Mouse (Mus musculus): ENCODE results near the gene Slc27a2. TPM values are rescaled to one million over a fixed set of nuclear protein-coding genes. Genes with fewer than 3 reads are reported as not detected.

The Slc27a2 gene
- polyA plus RNA-seq, 1 experiment, result 2.4 TPM

DNA sequence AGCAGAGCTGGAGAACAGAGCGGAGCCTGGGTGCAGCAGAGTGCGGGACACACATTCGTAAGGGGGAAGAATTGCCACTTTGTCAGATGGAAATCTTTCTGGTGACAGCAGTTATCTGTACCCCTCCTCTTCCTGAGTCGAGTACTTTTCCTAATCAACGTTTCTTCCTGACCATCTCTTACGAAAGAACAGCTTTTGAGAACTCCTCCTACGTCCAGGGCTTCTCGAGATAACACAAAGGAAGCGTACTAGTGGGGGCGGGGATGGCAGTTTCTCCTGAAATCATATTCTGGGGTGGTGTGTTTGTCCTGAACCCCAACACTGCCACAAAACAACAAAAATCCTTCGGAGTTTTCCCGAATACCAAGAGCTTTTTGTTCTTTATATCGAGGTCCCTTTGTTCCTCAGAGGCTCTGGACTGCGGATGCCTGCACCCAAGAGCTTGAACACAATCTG, 67.1 kb downstream of the Slc27a2 start, which contains the start of gene Hdc:
TSS of gene Hdc (minus strand) at position 51 of the 456 bp plus-strand sequence.
- no peak for TF ChIP-seq POLR2A (IDR thresholded peaks at IDR 0.05; ENCODE audit: borderline replicate concordance, extremely low read depth, low read depth, low read length)
- no peak for TF ChIP-seq CTCF (IDR thresholded peaks at IDR 0.05; ENCODE audit: insufficient read depth, low read length)
- WGBS, result 45% methylated on average over 14 of the region's 14 CpGs
- peak within 1 kb of the TSS; percentile 28 for H3K4me3 ChIP-seq (replicated peaks; ENCODE audit: extremely low read depth, low read depth, low read length)
- H3K4me1 ChIP-seq (ENCODE audit: control insufficient read depth, insufficient read depth, low read length), result peaks cover 10% of the 10 kb centered on the region
- no peak for DNase-seq

DNA sequence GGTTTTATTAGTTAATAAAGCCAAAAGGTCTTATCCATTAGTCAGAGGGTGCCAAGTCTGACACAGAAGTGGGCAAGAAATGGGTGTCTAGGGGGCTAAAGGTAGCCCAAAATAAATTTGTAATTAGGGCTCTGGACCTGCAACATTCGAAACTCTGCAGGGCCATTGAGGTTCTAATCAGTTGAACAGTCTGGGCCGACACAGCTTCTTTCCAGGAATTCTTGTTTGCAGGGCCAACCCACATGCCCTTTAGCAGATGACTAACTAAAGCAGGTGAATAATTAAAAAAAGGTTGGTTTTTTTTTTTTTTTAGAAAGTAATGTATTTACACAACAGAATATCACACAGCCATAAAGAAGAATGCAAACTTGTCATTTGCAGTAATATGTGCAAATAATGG, 70.2 kb downstream of the Slc27a2 start:
- peaks cover 10% of the 10 kb centered on the region for H3K4me1 ChIP-seq (ENCODE audit: control insufficient read depth, insufficient read depth, low read length)
- no peak for DNase-seq
- no peak overlapping the region for H3K4me3 ChIP-seq (replicated peaks; ENCODE audit: extremely low read depth, low read depth, low read length)
- no peak for TF ChIP-seq POLR2A (IDR thresholded peaks at IDR 0.05; ENCODE audit: borderline replicate concordance, extremely low read depth, low read depth, low read length)
- TF ChIP-seq CTCF (IDR thresholded peaks at IDR 0.05; ENCODE audit: insufficient read depth, low read length), result no peak
- 76% methylated on average over 2 of the region's 2 CpGs for WGBS

DNA sequence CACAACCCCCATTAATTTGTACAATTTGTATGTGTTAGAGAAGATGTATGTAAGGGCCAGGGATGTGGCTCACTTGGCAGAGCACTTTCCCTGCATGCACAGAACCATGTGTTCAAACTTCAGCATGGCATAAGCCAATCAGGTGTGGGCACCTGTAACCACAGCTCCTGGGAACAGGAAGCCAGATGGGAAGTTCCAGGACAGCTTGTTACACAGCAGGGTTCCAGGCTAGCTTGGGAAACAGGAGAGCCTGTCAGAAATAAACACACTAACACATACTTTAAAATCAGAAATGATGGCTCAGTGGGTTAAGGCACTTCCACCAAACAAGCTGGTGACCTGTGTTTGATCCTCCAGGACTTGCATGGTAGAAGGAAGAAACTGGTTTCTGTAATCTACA, 70.9 kb downstream of the Slc27a2 start:
- TF ChIP-seq CTCF (IDR thresholded peaks at IDR 0.05; ENCODE audit: insufficient read depth, low read length), result no peak
- no peak for TF ChIP-seq POLR2A (IDR thresholded peaks at IDR 0.05; ENCODE audit: borderline replicate concordance, extremely low read depth, low read depth, low read length)
- no peak for DNase-seq

DNA sequence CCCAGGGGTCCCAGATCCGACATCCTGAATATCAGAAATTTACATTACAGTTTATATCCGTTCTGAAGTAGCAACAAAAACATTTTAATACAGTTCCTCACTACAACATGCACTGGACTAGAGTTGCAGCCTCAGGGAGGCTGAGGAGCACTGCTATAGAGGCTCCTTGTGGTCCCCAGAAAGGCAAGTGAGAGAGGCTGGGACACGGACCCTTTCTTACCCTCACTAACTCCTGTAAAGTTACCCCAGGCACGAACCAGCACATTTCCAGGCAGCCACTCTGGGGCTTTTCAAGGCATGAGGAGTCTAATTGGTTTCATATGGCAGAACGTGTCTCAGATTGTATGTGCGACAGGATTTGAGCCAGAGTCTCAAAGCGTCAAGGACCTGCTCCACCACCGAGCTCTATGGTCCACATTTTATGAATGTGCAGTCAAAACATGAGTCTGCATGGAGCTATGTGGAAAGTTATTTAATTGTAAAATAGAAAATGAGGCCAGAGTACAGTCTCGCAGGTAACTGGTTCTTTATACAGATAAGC, 76.3 kb downstream of the Slc27a2 start:
- TF ChIP-seq CTCF (IDR thresholded peaks at IDR 0.05; ENCODE audit: insufficient read depth, low read length) (no peak), POLR2A (IDR thresholded peaks at IDR 0.05; ENCODE audit: borderline replicate concordance, extremely low read depth, low read depth, low read length) (no peak)
- Histone ChIP-seq H3K4me1 (ENCODE audit: control insufficient read depth, insufficient read depth, low read length) (no peaks in the 10 kb centered on the region), H3K4me3 (replicated peaks; ENCODE audit: extremely low read depth, low read depth, low read length) (no peak overlapping the region)
- WGBS, result 85% methylated on average over 9 of the region's 9 CpGs
- no peak for DNase-seq

More for the DNA sequence above, 70.9 kb downstream of the Slc27a2 start:
- H3K4me3 ChIP-seq (replicated peaks; ENCODE audit: extremely low read depth, low read depth, low read length), result no peak overlapping the region
- peaks cover 10% of the 10 kb centered on the region for H3K4me1 ChIP-seq (ENCODE audit: control insufficient read depth, insufficient read depth, low read length)

DNA sequence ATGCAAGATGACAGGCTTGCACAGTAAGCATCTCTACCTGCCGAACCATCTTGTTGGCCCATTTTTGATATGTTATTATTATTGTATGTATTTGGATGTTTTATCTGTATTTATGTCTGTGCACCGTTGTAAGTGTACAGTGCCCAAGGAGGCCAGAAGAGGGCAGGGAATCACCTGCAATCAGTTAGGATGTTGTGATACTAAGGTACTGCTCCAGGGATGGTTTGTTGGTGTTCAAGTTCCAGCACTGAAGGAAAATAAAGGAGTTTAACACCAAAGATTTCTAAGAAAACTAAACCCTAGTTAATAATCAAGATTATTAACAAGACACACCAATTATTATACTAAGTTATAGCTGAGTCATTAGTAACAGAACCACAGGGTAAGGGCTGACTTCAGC, 81.0 kb downstream of the Slc27a2 start:
- TF ChIP-seq CTCF (IDR thresholded peaks at IDR 0.05; ENCODE audit: insufficient read depth, low read length), result no peak
- TF ChIP-seq POLR2A (IDR thresholded peaks at IDR 0.05; ENCODE audit: borderline replicate concordance, extremely low read depth, low read depth, low read length), result no peak
- H3K4me1 ChIP-seq (ENCODE audit: control insufficient read depth, insufficient read depth, low read length), result no peaks in the 10 kb centered on the region
- H3K4me3 ChIP-seq (replicated peaks; ENCODE audit: extremely low read depth, low read depth, low read length), result no peak overlapping the region
- no peak for DNase-seq
- WGBS, result 88% methylated on average over 2 of the region's 2 CpGs

DNA sequence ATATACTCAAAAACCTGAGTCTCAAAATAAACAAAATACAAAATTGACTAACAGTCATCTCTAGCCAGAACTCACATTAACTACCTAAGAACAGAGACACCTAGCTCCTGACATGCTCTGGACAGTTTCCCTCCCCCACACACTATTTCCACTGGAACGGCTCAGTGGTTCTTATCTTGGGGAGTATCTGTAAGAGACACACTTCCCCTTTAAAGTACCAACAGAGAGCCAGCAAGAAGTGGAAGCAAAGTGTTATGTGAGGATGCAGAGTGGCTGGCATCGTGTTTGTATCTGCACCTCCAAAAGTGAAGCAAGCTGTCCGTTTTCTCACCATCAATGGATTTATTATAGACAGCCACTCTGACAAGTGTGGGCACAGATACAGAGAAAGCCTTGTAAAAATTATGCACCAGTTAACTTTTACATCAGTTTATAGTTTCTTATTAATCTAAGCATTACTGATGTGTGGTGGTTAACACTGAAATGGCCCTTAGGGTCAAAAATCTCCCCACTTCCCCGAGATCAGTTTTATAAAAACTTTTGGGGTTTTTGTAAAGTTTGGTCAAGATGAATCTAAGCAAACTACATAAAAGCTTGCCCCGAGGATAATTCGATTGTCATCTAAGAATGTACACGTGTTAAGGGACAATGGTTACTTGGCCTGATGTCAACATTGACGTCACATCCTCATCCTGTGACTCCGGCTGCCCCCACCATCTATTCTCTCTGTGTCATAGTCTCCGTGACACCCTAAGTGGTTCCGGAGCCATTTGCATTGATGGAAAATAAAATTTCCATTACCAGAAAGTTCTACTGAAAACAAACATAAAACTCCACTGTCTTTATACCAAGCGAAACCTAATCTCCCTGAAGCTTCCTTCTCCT, 84.0 kb downstream of the Slc27a2 start:
- TF ChIP-seq CTCF (IDR thresholded peaks at IDR 0.05; ENCODE audit: insufficient read depth, low read length) (no peak), POLR2A (IDR thresholded peaks at IDR 0.05; ENCODE audit: borderline replicate concordance, extremely low read depth, low read depth, low read length) (no peak)
- no peaks in the 10 kb centered on the region for H3K4me1 ChIP-seq (ENCODE audit: control insufficient read depth, insufficient read depth, low read length)
- no peak for DNase-seq
- no peak overlapping the region for H3K4me3 ChIP-seq (replicated peaks; ENCODE audit: extremely low read depth, low read depth, low read length)
- 38% methylated on average over 12 of the region's 12 CpGs for WGBS

Other genes starting within 250 kb of the Slc27a2 start
- 1.0 and 1.8 TPM in 2 replicates for gene Atp8b4, start 51.7 kb upstream of the Slc27a2 start, polyA plus RNA-seq (2012; rRNA removed)
- gene Hdc, start 66.9 kb downstream of the Slc27a2 start, polyA plus RNA-seq (2012; rRNA removed), result 59.1 and 75.3 TPM in 2 replicates
- 7.1 and 11.6 TPM in 2 replicates for gene Gabpb1, start 123.9 kb downstream of the Slc27a2 start, polyA plus RNA-seq (2012; rRNA removed)
- 22.9 and 23.9 TPM in 2 replicates for gene Usp8, start 154.9 kb downstream of the Slc27a2 start, polyA plus RNA-seq (2012; rRNA removed)
- 0.49 and 0.84 TPM in 2 replicates for gene Usp50, start 231.1 kb downstream of the Slc27a2 start, polyA plus RNA-seq (2012; rRNA removed)

Measured in lung, adult 2 months (tissue).